Mouse (Mus musculus) retina, embryonic 14.5 days (tissue): ENCODE results near the gene Tfe3.

ENCODE experiments used
- DNase-seq: peaks from one replicate; pipeline ENCODE4 v3.0.0-alpha.2; 2015; ENCODE audit warnings: low spot score

The Tfe3 gene

GRCm38 (mm10) chrX:7821865-7822779 is 59.8 kb downstream of the Tfe3 start, which contains the start of gene Kcnd1:
TSS of gene Kcnd1 (plus strand) at chrX:7822289.
- peak; percentile 18 for DNase-seq
